Mouse (Mus musculus) embryonic facial prominence, embryonic 10.5 days (tissue): ENCODE results near the gene Ttc16. TPM values are rescaled to one million over a fixed set of nuclear protein-coding genes. Genes with fewer than 3 reads are reported as not detected.
A peak's percentile ranks its signal among the peaks of the same experiment; 100 is the strongest.

Source experiments
- DNase-seq: peaks from one replicate; pipeline ENCODE4 v3.0.0-alpha.2; 2017; ENCODE audit warnings: low spot score
- H3K27ac ChIP-seq: fragments of 300-500 bp; sonication (generic); replicated peaks from 2 replicates; pipeline ENCODE4 v1.5.1; 2016; ENCODE audit warnings: mild to moderate bottlenecking
- H3K27me3 ChIP-seq: fragments of 300-500 bp; sonication (generic); replicated peaks from 2 replicates; pipeline ENCODE4 v1.6.1; 2016; ENCODE audit warnings: low read depth, mild to moderate bottlenecking; ENCODE audit not compliant: poor library complexity, severe bottlenecking
- H3K36me3 ChIP-seq: fragments of 300-500 bp; sonication (generic); replicated peaks from 2 replicates; pipeline ENCODE4 v1.6.1; 2016; ENCODE audit warnings: mild to moderate bottlenecking, moderate library complexity
- H3K4me1 ChIP-seq: fragments of 300-500 bp; sonication (generic); 2 replicates; pipeline ENCODE4 v1.6.1; 2016
- H3K4me3 ChIP-seq: fragments of 300-500 bp; sonication (generic); 2 replicates; pipeline ENCODE4 v1.5.1; 2016; ENCODE audit warnings: mild to moderate bottlenecking, moderate library complexity
- H3K9me3 ChIP-seq: fragments of 300-500 bp; sonication (generic); 2 replicates; pipeline ENCODE4 v1.6.1; 2016; ENCODE audit warnings: mild to moderate bottlenecking
- WGBS: fragments of 180-500 bp; shearing (Covaris S2); methylation state at CpG from one replicate; pipeline ENCODE4 v1.1.7; 2016; 5-methylcytosine and 5-hydroxymethylcytosine counted together
- polyA plus RNA-seq: library from polyadenylated mRNA; unstranded; fragments of >200 nt; fragmentation: Nextera tagmentation; extraction: Ambion mirVana; gene quantifications from 2 replicates; pipeline ENCODE4 v1.2.1, GENCODE M21; 2016

Ttc16 gene
- polyA plus RNA-seq, 1 experiment from 2014 or later, result 0.34 TPM

DNA sequence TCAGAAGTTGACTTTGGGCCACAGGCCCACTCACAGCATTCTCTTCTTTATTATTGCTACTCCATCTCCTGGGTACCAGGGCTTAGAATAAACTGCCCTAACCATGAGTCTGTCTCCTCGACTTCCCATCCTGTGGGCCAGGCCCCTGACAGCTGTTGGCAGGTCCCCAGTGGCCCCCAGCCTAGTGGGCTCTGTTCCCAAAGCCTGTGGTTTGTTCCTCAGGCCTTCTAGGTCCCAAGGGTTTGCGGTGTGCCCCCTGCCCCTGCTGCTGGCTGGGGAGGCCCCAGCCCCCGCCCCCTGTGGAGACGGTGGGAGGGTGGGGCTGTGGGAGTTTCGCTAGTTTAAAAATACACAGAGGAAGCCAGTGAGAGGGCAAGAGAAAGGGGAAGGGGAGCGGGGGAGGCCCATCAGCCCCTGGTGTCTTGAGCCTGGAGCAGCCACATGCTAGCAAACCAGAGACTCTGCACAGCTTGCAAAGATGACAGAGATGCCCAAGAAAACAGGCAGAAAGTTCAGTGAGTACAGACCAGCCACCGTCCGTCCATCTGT lies 54.7 kb downstream of the Ttc16 start, which contains the start of gene Sh2d3c:
Gene Sh2d3c, plus strand, starts transcription at position 375 of the 549 bp plus-strand sequence.
- Histone ChIP-seq H3K27me3 (no peaks in the 10 kb centered on the region), H3K4me3 (peak within 1 kb of the TSS; percentile 30; the same call in 1 of the 2 replicates), H3K27ac (peak within 1 kb of the TSS; percentile 55), H3K36me3 (no peaks in the 10 kb centered on the region), H3K4me1 (peaks cover 32% of the 10 kb centered on the region), H3K9me3 (no peaks in the 10 kb centered on the region)
- DNase-seq, result no peak
- WGBS, result 46% methylated on average over 8 of the region's 8 CpGs

DNA sequence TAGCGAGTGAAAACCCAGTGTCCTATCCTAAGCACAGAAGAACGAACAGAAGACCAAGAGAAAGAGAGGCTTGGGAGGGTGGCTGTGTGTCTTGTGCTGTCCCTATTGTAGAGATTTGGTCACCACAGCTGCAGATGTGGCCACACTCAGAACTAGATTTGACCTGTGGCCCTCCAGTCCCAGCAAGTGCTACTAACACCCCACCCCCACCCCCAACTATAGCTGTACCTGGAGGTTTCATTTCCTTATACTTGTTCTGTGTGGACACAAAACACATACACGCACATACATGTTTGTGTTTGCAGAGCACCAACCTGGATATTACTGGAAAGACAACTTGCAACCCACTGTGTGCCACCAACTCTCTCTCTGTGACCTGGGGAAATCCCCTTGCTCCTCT lies 55.4 kb downstream of the Ttc16 start:
- WGBS, result 92% methylated on average over 3 of the region's 3 CpGs

DNA sequence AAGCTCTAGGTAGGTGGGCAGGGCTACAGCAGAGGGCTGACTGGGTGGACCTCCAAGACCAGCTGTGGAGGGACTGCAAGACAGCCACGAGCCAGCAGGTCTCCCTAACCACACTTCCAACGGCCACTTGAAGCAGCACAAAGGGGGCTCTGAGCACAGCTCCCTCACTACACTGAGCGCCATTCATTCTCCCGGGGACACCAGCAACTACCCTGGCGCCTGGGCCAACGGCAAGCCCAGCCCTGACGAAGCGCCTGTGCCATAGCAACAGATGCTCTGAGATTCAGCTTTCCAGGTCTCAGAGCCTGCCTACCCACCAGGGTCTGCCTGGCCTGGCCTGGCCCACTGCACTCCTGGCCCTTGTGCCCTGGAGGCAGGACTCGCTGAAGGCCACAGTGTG lies 56.7 kb downstream of the Ttc16 start:
- no peaks in the 10 kb centered on the region for H3K9me3 ChIP-seq
- peak overlapping the region; percentile 71 for H3K27ac ChIP-seq
- peak; percentile 39 for DNase-seq
- peaks cover 44% of the 10 kb centered on the region for H3K4me1 ChIP-seq
- H3K4me3 ChIP-seq, result no peak overlapping the region
- 45% methylated on average over 9 of the region's 9 CpGs for WGBS
- H3K27me3 ChIP-seq, result no peaks in the 10 kb centered on the region
- no peaks in the 10 kb centered on the region for H3K36me3 ChIP-seq

More for the DNA sequence above, 55.4 kb downstream of the Ttc16 start:
- H3K4me1 ChIP-seq, result peaks cover 34% of the 10 kb centered on the region
- H3K27ac ChIP-seq, result no peak overlapping the region
- DNase-seq, result no peak
- H3K9me3 ChIP-seq, result no peaks in the 10 kb centered on the region
- H3K36me3 ChIP-seq, result no peaks in the 10 kb centered on the region
- H3K27me3 ChIP-seq, result no peaks in the 10 kb centered on the region
- H3K4me3 ChIP-seq, result no peak overlapping the region

DNA sequence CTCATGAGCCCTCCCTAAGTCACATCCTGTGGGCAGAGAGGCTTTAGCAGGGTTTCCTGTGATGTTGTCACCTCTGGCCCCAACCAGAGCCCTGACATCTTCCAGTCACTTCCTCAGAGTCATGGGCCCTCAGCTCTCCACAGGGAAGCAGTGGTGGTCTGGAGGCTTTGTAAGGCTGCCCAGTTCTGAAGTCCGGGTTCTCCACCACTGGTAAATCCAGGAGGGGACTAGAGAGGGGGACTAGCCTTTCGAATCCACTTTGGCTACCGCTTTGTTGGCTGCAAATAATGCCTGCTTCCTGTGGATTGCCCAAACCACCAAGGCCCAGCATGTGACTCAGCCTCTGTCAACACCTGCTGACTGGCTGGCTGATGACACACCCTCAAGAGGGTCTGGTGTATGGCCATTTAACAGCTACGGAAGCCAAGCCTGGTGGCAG lies 60.4 kb downstream of the Ttc16 start:
- H3K4me1 ChIP-seq, result peaks cover 47% of the 10 kb centered on the region
- no peaks in the 10 kb centered on the region for H3K9me3 ChIP-seq
- H3K27ac ChIP-seq, result peak overlapping the region; percentile 97
- no peaks in the 10 kb centered on the region for H3K27me3 ChIP-seq
- no peak for DNase-seq
- H3K36me3 ChIP-seq, result peaks cover 16% of the 10 kb centered on the region
- no peak overlapping the region for H3K4me3 ChIP-seq
- WGBS, result 66% methylated on average over 4 of the region's 4 CpGs

DNA sequence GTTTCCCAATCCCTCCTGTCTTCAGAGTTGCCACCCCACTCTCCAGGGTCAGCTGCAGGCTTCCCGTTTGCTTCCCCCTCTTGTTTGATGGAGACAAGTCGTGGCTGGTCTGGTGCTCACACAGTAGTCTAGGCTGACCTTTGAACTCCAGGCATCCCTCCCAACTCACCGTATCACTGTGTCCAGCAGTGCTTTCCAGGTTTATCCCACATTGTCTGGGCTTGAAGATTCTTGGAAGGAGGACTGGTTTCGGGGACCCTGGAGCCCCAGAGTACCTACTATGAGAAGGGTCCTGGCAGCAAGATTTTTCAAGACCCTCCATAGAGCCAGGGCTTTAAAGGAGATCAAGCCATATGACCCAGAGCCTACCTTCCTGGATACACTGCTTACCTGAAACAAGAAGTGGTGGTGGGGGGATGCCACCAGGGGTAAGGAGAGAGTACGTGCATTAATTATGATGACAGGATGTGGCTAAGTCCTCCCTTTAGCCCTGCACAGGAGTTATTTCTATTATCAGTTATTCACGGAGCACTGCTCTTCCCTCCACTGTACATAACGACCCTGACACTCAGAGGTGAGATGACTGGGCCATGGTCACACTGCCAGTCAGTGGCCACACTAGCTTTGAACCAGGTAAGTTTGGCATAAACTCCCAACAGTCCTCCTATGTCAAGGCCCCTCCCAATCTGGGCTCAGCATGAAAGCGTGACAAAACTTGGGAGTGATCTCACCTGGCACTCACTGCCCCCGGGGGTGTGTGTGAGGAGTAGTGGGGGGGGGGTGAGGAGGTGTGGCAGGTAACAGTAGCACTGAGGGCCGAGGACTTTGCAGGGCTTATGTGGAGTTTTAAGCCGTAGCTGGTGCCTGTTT lies 61.1 kb downstream of the Ttc16 start:
- Histone ChIP-seq H3K27ac (peak overlapping the region; percentile 97), H3K4me1 (peaks cover 53% of the 10 kb centered on the region), H3K36me3 (peaks cover 22% of the 10 kb centered on the region), H3K4me3 (peak overlapping the region; percentile 90; the same call in 1 of the 2 replicates), H3K9me3 (no peaks in the 10 kb centered on the region), H3K27me3 (no peaks in the 10 kb centered on the region)
- WGBS, result 52% methylated on average over 11 of the region's 11 CpGs
- no peak for DNase-seq

DNA sequence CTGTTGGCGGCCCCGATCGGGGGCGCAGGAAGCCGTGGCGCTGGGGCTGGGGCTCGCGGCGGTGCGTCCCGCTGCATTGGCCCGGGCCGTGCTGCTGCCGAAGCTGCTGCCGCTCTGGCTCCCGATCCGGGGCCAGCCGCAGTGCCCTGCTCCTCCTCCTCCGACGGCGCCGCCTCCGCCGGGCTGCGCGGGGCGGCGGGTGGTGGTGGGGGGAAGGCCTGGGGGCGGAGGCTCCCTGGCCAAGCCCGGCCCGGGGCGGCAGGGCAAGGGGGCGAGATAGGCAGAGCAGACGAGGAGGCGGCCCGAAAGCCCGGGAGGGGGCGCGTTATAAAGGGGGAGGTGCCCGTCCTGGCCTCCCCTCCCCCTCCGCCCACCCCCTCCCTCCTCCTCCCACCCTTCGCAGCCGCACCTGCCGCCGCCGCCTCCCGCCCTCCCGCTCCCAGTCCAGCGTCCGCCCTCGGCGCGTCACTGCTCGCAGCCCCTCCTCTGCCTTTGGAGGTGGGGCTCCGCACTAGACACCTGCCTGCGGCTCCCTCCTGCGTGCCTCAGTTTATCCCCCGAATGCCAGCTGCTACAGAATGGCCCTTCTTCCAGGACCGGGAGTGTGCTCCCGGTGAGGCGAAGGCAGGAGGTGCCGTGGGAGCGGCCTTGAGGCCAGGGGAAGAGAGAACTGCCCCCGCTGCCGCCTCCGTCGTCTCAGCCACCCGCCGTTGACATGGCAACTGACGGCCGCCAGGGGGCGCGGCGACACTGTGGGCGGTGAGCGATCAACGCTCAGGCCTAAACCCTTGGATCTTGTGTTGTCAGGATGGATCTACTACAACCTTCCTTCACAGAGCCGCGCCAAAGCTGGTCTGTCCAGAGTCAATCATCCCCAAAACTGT lies 62.3 kb downstream of the Ttc16 start, which contains the start of gene Cdk9:
Gene Cdk9, minus strand, starts transcription at position 143 of the 884 bp plus-strand sequence.
- peak within 1 kb of the TSS; percentile 90 for H3K4me3 ChIP-seq
- H3K9me3 ChIP-seq, result no peaks in the 10 kb centered on the region
- H3K27me3 ChIP-seq, result no peaks in the 10 kb centered on the region
- peaks cover 45% of the 10 kb centered on the region for H3K4me1 ChIP-seq
- peak within 1 kb of the TSS; percentile 97 for H3K27ac ChIP-seq
- DNase-seq, result peak; percentile 93
- H3K36me3 ChIP-seq, result peaks cover 34% of the 10 kb centered on the region
- under 1% methylated on average over 72 of the region's 79 CpGs for WGBS

DNA sequence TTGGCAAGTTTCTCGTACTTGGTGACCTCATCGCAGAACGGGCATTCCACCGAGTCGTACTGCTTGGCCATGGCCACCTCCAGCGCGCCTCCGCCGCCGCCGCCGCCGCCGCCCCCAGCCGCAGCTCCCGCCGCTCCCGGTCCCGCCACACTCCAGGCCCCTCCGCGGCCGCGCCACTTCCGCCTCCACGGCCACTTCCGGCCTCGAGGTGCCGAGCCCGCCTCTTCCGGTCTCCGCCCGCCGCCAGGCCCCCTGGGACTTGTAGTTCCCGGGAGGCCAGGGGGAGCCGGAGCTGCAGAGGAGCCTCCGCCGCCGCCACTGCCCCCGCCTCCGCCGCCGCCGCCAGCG lies 62.9 kb downstream of the Ttc16 start:
- Histone ChIP-seq H3K27me3 (no peaks in the 10 kb centered on the region), H3K9me3 (no peaks in the 10 kb centered on the region), H3K4me1 (peaks cover 45% of the 10 kb centered on the region), H3K4me3 (peak overlapping the region; percentile 90), H3K36me3 (peaks cover 40% of the 10 kb centered on the region), H3K27ac (peak overlapping the region; percentile 97)
- WGBS, result under 1% methylated on average over 44 of the region's 44 CpGs
- peak; percentile 97 for DNase-seq

DNA sequence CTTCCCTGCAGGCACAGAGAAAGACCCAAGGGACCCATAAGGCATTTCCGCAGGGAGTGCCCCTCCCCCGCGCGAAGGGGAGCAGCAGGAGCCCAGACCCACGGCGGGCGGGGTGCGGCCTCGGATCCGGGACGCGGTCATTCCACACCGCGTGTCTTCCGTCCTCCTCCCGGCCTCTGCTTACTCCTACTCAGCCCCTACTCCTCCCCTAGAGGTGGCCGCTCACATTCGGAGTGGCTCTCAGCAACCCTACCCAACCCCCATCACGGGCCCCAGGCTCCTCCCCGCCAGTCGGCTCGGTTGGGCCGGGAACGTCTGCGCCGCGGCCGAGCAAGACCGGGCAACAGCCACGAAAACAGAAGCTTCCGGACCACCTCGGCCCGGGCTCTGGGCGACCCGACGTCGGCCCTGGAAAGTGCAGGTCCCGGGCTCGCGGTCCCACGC lies 63.3 kb downstream of the Ttc16 start:
- Histone ChIP-seq H3K4me3 (peak overlapping the region; percentile 90), H3K9me3 (no peaks in the 10 kb centered on the region), H3K27me3 (no peaks in the 10 kb centered on the region), H3K4me1 (peaks cover 45% of the 10 kb centered on the region), H3K27ac (peak overlapping the region; percentile 97), H3K36me3 (peaks cover 44% of the 10 kb centered on the region)
- peak; percentile 78 for DNase-seq
- under 1% methylated on average over 41 of the region's 41 CpGs for WGBS

DNA sequence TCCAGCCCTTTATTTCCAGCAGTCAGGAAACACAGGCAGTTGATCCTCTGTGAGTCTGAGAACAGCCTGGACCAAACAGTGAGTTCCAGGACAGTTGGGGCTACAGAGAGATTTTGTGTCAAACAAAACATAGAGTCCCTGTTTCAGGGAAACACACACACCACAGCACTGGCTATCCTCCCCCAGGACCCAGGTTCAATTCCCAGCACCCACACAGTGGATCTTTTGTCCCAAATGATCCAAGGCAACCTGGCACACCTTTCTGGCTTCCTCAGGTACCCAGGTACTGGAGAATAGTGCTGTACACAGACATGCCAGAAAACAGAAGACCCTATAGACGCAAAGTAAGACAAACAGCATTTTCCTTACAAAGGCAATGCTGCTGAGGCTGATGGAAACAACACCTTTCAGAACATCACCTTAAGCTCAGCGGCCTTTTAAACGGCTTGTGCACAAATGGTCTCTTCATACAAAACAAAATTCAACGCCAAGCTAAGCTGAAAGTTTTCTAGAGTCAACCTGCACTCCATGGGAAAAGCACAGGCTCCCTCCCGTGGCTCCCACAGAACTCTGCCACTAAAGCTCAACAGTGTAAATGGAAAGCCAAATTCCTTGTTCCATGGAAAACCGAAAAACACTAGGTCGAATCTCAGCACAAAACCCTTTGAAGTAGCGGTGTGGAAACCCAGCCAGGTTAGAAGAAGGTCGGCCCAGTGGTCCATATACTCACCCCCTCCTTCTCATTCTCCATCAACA lies 64.0 kb downstream of the Ttc16 start:
- DNase-seq, result no peak
- Histone ChIP-seq H3K27me3 (no peaks in the 10 kb centered on the region), H3K9me3 (no peaks in the 10 kb centered on the region), H3K4me3 (peak overlapping the region; percentile 90), H3K27ac (peak overlapping the region; percentile 97), H3K36me3 (peaks cover 51% of the 10 kb centered on the region), H3K4me1 (peaks cover 45% of the 10 kb centered on the region)
- 31% methylated on average over 9 of the region's 9 CpGs for WGBS

DNA sequence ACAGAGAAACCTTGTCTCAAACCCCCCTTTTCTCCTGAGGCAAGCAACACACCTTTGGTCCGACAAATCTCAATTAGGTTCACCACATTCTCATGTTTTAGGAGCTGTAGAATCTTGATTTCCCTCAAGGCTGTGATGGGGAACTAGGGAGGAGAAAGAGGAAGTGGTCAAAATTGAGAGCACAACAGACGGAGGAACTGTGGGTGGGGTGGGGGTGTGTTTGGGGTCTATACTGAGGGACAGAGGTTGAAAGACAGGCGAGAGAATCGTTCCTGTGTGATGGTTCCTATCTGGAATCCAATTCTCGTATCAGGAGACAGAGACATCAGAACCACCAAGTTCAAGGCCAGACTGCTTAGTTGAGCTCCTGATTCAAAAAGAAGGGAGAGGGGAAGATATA lies 65.0 kb downstream of the Ttc16 start:
- Histone ChIP-seq H3K4me1 (peaks cover 45% of the 10 kb centered on the region), H3K4me3 (no peak overlapping the region), H3K27ac (no peak overlapping the region), H3K27me3 (no peaks in the 10 kb centered on the region), H3K36me3 (peaks cover 62% of the 10 kb centered on the region), H3K9me3 (no peaks in the 10 kb centered on the region)
- 85% methylated on average over 5 of the region's 5 CpGs for WGBS
- DNase-seq, result no peak

DNA sequence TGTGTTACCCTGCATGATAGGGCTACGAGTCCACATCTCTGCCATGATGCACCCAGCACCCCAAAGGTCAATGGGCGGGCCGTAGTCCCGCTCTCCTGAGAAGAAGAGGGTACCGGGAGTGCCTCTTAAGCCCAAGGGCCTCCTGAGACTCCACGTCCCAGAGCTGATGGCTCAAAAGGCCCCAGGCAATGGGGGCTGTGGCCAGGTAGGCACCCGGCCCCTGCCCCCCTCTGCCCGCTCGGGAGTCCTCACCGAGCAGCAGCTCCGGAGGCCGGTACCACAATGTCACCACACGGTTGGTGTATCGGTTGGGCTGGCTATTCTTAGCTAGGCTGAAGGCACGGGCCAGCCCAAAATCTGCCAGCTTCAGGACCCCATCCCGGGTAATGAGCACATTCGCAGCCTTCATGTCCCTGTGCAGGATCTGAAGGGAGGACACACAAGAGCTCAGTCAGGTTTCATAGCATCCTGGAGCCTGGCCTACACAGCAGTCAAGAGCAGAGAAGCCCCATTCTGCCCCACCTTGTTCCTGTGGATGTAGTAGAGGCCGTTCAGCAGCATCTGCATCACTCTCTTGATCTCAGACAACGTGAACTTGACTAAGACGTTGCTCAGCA lies 65.8 kb downstream of the Ttc16 start:
- Histone ChIP-seq H3K4me1 (peaks cover 37% of the 10 kb centered on the region), H3K4me3 (0 out of 2 replicates have a peak overlapping the region, but pooled peaks have one; percentile 15), H3K27me3 (no peaks in the 10 kb centered on the region), H3K36me3 (peaks cover 69% of the 10 kb centered on the region), H3K9me3 (no peaks in the 10 kb centered on the region), H3K27ac (no peak overlapping the region)
- no peak for DNase-seq
- 96% methylated on average over 20 of the region's 20 CpGs for WGBS
